In genomic region chr11:88939634-88940033, GRCm38 (mm10) we compare ENCODE assay signal across 30 mouse cellular contexts. TPM values are rescaled to one million over a fixed set of nuclear protein-coding genes. Genes with fewer than 3 reads are reported as not detected.
DNase-seq lines count a peak whose midpoint lies in the region; TF ChIP-seq lines count a peak whose summit lies in the region.
"Had no signal": no experiment of that assay in that cellular context is flagged by ENCODE, and none has a peak within 500 bp of the region (broad histone marks: within the 10 kb centered on the region; RNA-seq: fewer than 3 reads in every experiment).

No protein-coding gene starts in this region.

- DNase-seq in frontal cortex, postnatal 36 days (ENCODE audit: low spot score in 2 of 2) = peak; percentile 41 to 57
- DNase-seq in frontal cortex, postnatal 10 days (ENCODE audit: low spot score in 2 of 2) = no peak
- DNase-seq in left cerebral cortex, postnatal 36 days (ENCODE audit: low spot score in 2 of 2) = peak; percentile 19 to 28
- no peak for DNase-seq in left cerebral cortex, adult 11 months (ENCODE audit: low spot score)
- DNase-seq in ES-E14 (ENCODE audit: low read depth, low spot score) = no peak
- DNase-seq in right cerebral cortex, postnatal 36 days (ENCODE audit: low spot score in 2 of 2) = peak; percentile 13 to 44
- no peak for DNase-seq in kidney, adult 11 months
- DNase-seq: adrenal gland, postnatal 25 days; B cell, adult 2 months; cerebellum, postnatal 10 days; gastrocnemius, postnatal 10 days; heart, postnatal 10 days; kidney, postnatal 25 days; liver; lung, postnatal 36 days; spleen, adult 18-20 months; thymus, postnatal 14 days had no signal

- in situ Hi-C loops in ES-E14 (cut with MboI; ENCODE audit: low sequenced_read_pairs in 2 of 2, unreplicated experiment in 2 of 2) = no loop called here

- H3K9ac ChIP-seq in ES-E14 (ENCODE audit: insufficient read depth, low read depth, low read length, poor library complexity, severe bottlenecking) = no peak overlapping the region
- H3K9ac ChIP-seq: heart, embryonic 12.5 days; intestine, embryonic 15.5 days; liver, embryonic 15.5 days; lung, embryonic 15.5 days; midbrain, embryonic 13.5 days; neural tube, embryonic 12.5 days had no signal

- H3K4me1 ChIP-seq in ES-E14 (ENCODE audit: control insufficient read depth in 2 of 2, insufficient read depth in 2 of 2, low read length in 2 of 2, poor library complexity in 1 of 2) = peaks cover 4 to 21% of the 10 kb centered on the region in 2 experiments; a peak in 3 of 4 replicates
- H3K4me1 ChIP-seq: embryonic facial prominence, embryonic 10.5 days; forebrain, embryonic 10.5 days; heart, embryonic 12.5 days; hindbrain, embryonic 10.5 days; intestine, embryonic 15.5 days; limb, embryonic 10.5 days; liver, embryonic 15.5 days; lung, embryonic 15.5 days; megakaryocyte, embryonic 14.5 days; midbrain, embryonic 13.5 days; neural tube, embryonic 12.5 days had no signal

- no peaks in the 10 kb centered on the region for H3K9me3 ChIP-seq in ES-E14 (ENCODE audit: control insufficient read depth, insufficient read depth, low read depth, low read length)
- H3K9me3 ChIP-seq: embryonic facial prominence, embryonic 10.5 days; forebrain, embryonic 10.5 days; heart, embryonic 12.5 days; hindbrain, embryonic 10.5 days; intestine, embryonic 15.5 days; limb, embryonic 10.5 days; liver, embryonic 15.5 days; lung, embryonic 15.5 days; megakaryocyte, embryonic 14.5 days; midbrain, embryonic 13.5 days; neural tube, embryonic 12.5 days had no signal

- H3K36me3 ChIP-seq in ES-E14 (ENCODE audit: control insufficient read depth, insufficient read depth, low read length, poor library complexity, severe bottlenecking) = peaks cover 44% of the 10 kb centered on the region

- intact Hi-C loops in left cerebral cortex, postnatal 36 days (cut with DNase I) = no loop called here

- H3K27ac ChIP-seq in ES-E14 (ENCODE audit: insufficient read depth, low read depth, low read length, poor library complexity, severe bottlenecking) = peak overlapping the region; percentile 36; the same call in 1 of the 2 replicates
- H3K27ac ChIP-seq: embryonic facial prominence, embryonic 10.5 days; forebrain, embryonic 10.5 days; hindbrain, embryonic 10.5 days; intestine, embryonic 15.5 days; limb, embryonic 10.5 days; liver, embryonic 15.5 days; lung, embryonic 15.5 days; midbrain, embryonic 13.5 days; neural tube, embryonic 12.5 days had no signal

- H3K4me3 ChIP-seq in ES-E14 (ENCODE audit: insufficient read depth in 1 of 2, low read depth in 1 of 2, low read length in 2 of 2, poor library complexity in 1 of 2, severe bottlenecking in 1 of 2) = no peak overlapping the region
- H3K4me3 ChIP-seq: embryonic facial prominence, embryonic 10.5 days; forebrain, embryonic 10.5 days; heart, embryonic 12.5 days; hindbrain, embryonic 10.5 days; intestine, embryonic 15.5 days; limb, embryonic 10.5 days; liver, embryonic 15.5 days; lung, embryonic 15.5 days; megakaryocyte, embryonic 14.5 days; midbrain, embryonic 13.5 days; neural tube, embryonic 12.5 days had no signal

TF ChIP-seq in ES-E14, 5 proteins besides CTCF, POLR2A, EP300 and RAD21:
- no peak for TF ChIP-seq MAFK (IDR thresholded peaks at IDR 0.05; ENCODE audit: insufficient read depth, low read depth, low read length)
TF ChIP-seq in ES-E14: peak in this region for 0.

RNA-seq across cellular contexts. Expression of gene Scpep1, which starts 15.6 kb away (rescaled TPM):
- 10 to 100 TPM; 16.3 to 19.3 TPM for total RNA-seq in left cerebral cortex, postnatal 36 days (2021)
- 140 and 208 TPM in 2 replicates for total RNA-seq in ES-E14 (2012; rRNA removed)

RNA-seq across cellular contexts. Expression of gene Elobl, which starts 27.1 kb away (rescaled TPM):
- not detected for total RNA-seq in left cerebral cortex, postnatal 36 days (2021)
- 0.95 and 1.6 TPM in 2 replicates for total RNA-seq in ES-E14 (2012; rRNA removed)
- total RNA-seq: adrenal gland, postnatal 25 days; gastrocnemius, postnatal 10 days; granulocyte monocyte progenitor cell, adult 5-6 weeks; heart, postnatal 10 days; layer of hippocampus, postnatal 10 days had no signal

RNA-seq across cellular contexts. Expression of gene Coil, which starts 30.4 kb away (rescaled TPM):
- 10 to 100 TPM; 20.6 to 21.1 TPM for total RNA-seq in left cerebral cortex, postnatal 36 days (2021)
- 28.8 and 37.8 TPM in 2 replicates for total RNA-seq in ES-E14 (2012; rRNA removed)

RNA-seq across cellular contexts. Expression of gene Trim25, which starts 59.5 kb away (rescaled TPM):
- total RNA-seq in left cerebral cortex, postnatal 36 days (2021) = 1 to 10 TPM; 4.1 to 4.9 TPM
- total RNA-seq in ES-E14 (2012; rRNA removed) = 37.8 TPM in 2 replicates

Comparison
In these comparisons a context has a peak if more than half of its experiments do, and no peak if none do; other contexts are left out.
1. DNase-seq: peak in frontal cortex, postnatal 36 days (2 of 2), left cerebral cortex, postnatal 36 days (2 of 2) and right cerebral cortex, postnatal 36 days (2 of 2); none in frontal cortex, postnatal 10 days (0 of 2), left cerebral cortex, adult 11 months (single experiment), ES-E14 (single experiment) and kidney, adult 11 months (single experiment).